Mouse (Mus musculus): ENCODE measurements around the gene Sorcs1. TPM values are rescaled to one million over a fixed set of nuclear protein-coding genes. Genes with fewer than 3 reads are reported as not detected.

Sorcs1 gene
- 4.3 and 5.6 TPM in 2 replicates for polyA plus RNA-seq (2016; fragmentation: Nextera tagmentation; extraction: Ambion mirVana)

- H3K27ac ChIP-seq, result peak within 1 kb of the TSS; percentile 88
These were observed at the start of gene Sorcs1 for GRCm38 (mm10) chr19:50677903-50678896. Gene Sorcs1 (minus strand): TSS chr19:50678646.

DNA sequence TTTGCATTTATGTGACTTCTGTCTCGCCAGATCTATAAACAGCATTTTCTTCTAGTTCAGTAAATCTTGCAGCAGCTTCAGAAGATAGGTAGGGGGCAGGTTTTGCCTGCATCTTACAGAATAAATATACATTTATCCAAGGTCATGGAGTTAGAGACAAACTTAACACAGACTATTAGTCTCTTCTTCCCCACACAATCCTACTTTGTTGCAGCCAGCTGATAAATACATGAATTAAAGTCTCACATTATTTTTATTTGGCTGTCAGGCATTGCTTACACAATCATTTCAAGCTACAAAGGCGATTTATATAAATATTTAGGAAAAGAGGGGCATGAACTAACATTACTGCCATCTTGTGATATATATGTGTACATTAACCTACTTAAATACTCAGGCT, 4.8 kb upstream of the Sorcs1 start:
- H3K4me1 ChIP-seq (replicated peaks), result no peaks in the 10 kb centered on the region
- DNase-seq (ENCODE audit: low spot score), result no peak
- H3K27ac ChIP-seq, result no peak overlapping the region
- H3K27me3 ChIP-seq (ENCODE audit: insufficient read depth, poor library complexity, severe bottlenecking), result no peaks in the 10 kb centered on the region
- H3K4me3 ChIP-seq, result no peak overlapping the region
- no peaks in the 10 kb centered on the region for H3K9me3 ChIP-seq
- WGBS, result 78% methylated on average over 2 of the region's 2 CpGs
- no peaks in the 10 kb centered on the region for H3K36me3 ChIP-seq

More at GRCm38 (mm10) chr19:50677903-50678896, at the start of gene Sorcs1:
- Histone ChIP-seq H3K4me1 (replicated peaks) (peaks cover 14% of the 10 kb centered on the region), H3K4me3 (peak within 1 kb of the TSS; percentile 83), H3K36me3 (no peaks in the 10 kb centered on the region), H3K27me3 (ENCODE audit: insufficient read depth, poor library complexity, severe bottlenecking) (peaks cover 16% of the 10 kb centered on the region; the same call in 1 of the 2 replicates), H3K9me3 (no peaks in the 10 kb centered on the region)
- DNase-seq (ENCODE audit: low spot score), result peak; percentile 80
- under 1% methylated on average over 101 of the region's 102 CpGs for WGBS

DNA sequence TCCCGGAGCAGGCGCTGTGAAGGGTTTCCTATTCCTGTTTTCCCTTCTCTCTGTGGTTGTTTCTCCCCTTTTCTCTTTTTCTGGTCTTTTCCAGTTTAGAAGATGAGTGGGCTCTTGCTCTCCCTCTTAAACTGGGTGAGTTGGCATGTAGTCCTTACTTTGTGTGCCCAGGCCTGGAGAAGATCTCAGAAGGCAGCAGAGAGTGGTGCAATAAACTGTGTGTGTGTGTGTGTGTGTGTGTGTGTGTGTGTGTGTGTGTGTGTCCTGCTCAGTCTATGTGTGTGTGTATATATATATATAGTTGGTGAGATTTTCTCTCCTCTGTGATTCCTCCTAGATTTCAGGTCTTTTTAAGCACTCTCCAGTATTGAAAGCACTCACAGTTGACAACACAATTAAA, 500 bp upstream of the Sorcs1 start:
- H3K4me1 ChIP-seq (replicated peaks), result peaks cover 14% of the 10 kb centered on the region
- peak overlapping the region; percentile 88 for H3K27ac ChIP-seq
- no peaks in the 10 kb centered on the region for H3K36me3 ChIP-seq
- DNase-seq (ENCODE audit: low spot score), result no peak
- no peaks in the 10 kb centered on the region for H3K9me3 ChIP-seq
- 0% methylated on average over 2 of the region's 2 CpGs for WGBS
- H3K27me3 ChIP-seq (ENCODE audit: insufficient read depth, poor library complexity, severe bottlenecking), result peaks cover 16% of the 10 kb centered on the region; the same call in 1 of the 2 replicates
- H3K4me3 ChIP-seq, result peak overlapping the region; percentile 83

- H3K4me1 ChIP-seq (replicated peaks), result peaks cover 14% of the 10 kb centered on the region
- H3K4me3 ChIP-seq, result peak overlapping the region; percentile 83
- no peaks in the 10 kb centered on the region for H3K9me3 ChIP-seq
- H3K27ac ChIP-seq, result peak overlapping the region; percentile 88; the same call in 1 of the 2 replicates
- H3K27me3 ChIP-seq (ENCODE audit: insufficient read depth, poor library complexity, severe bottlenecking), result peaks cover 16% of the 10 kb centered on the region; the same call in 1 of the 2 replicates
- 44% methylated on average over 19 of the region's 19 CpGs for WGBS
- peak; percentile 16 for DNase-seq (ENCODE audit: low spot score)
- H3K36me3 ChIP-seq, result no peaks in the 10 kb centered on the region
These were observed 1.6 kb downstream of the Sorcs1 start for GRCm38 (mm10) chr19:50676578-50677524.

GRCm38 (mm10) chr19:50674921-50675320, 3.5 kb downstream of the Sorcs1 start:
- H3K27me3 ChIP-seq (ENCODE audit: insufficient read depth, poor library complexity, severe bottlenecking), result peaks cover 16% of the 10 kb centered on the region; the same call in 1 of the 2 replicates
- WGBS, result 80% methylated on average over 5 of the region's 5 CpGs
- DNase-seq (ENCODE audit: low spot score), result no peak
- no peak overlapping the region for H3K4me3 ChIP-seq
- no peaks in the 10 kb centered on the region for H3K9me3 ChIP-seq
- H3K27ac ChIP-seq, result no peak overlapping the region
- H3K36me3 ChIP-seq, result no peaks in the 10 kb centered on the region
- peaks cover 14% of the 10 kb centered on the region for H3K4me1 ChIP-seq (replicated peaks)

GRCm38 (mm10) chr19:50667516-50667915, 10.9 kb downstream of the Sorcs1 start:
- no peak for DNase-seq (ENCODE audit: low spot score)
- Histone ChIP-seq H3K36me3 (no peaks in the 10 kb centered on the region), H3K9me3 (no peaks in the 10 kb centered on the region), H3K4me3 (no peak overlapping the region), H3K4me1 (replicated peaks) (no peaks in the 10 kb centered on the region), H3K27ac (no peak overlapping the region), H3K27me3 (ENCODE audit: insufficient read depth, poor library complexity, severe bottlenecking) (no peaks in the 10 kb centered on the region)
- WGBS, result 70% methylated on average over 8 of the region's 8 CpGs

DNA sequence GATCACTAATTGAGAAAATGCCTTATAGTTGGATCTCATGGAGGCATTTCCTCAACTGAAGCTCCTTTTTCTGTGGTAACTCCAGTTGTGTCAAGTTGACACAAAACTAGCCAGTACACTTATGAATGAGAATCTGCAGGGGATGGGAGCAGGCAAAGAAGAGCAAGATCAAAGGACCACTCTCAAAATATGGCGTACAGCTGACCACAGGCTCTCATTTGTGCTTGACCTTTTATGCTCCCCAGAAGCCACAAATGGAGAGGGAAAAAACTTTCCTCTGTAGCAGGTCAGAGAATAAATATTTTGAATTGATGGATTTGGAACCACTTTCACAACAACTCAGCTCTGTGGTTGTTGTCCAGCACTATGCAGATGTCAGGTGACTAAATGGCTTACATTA, 14.1 kb downstream of the Sorcs1 start:
- Histone ChIP-seq H3K4me3 (no peak overlapping the region), H3K36me3 (no peaks in the 10 kb centered on the region), H3K4me1 (replicated peaks) (no peaks in the 10 kb centered on the region), H3K27ac (no peak overlapping the region), H3K27me3 (ENCODE audit: insufficient read depth, poor library complexity, severe bottlenecking) (no peaks in the 10 kb centered on the region), H3K9me3 (no peaks in the 10 kb centered on the region)
- no peak for DNase-seq (ENCODE audit: low spot score)
- 67% methylated on average over 1 of the region's 1 CpGs for WGBS

DNA sequence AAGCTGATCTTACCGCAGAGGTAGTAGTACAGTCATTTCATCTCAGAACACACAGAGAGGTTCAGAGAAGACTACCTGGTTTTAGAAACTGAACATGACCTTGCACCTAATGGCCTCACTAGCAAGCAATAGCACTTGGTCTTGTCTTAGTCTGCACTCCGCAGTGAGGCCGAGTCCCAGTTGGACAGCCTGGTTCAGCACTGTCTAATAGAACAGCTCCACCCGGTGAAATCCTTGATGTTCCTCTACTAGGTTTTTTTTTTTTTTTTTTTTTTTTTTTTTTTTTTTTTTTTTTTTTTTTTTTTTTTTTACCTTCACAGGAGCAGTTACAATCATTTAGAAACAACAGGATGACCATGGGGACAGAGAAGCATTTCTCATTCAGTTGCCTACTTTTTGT, 19.3 kb downstream of the Sorcs1 start:
- Histone ChIP-seq H3K4me3 (no peak overlapping the region), H3K36me3 (no peaks in the 10 kb centered on the region), H3K4me1 (replicated peaks) (no peaks in the 10 kb centered on the region), H3K27me3 (ENCODE audit: insufficient read depth, poor library complexity, severe bottlenecking) (no peaks in the 10 kb centered on the region), H3K9me3 (no peaks in the 10 kb centered on the region), H3K27ac (no peak overlapping the region)
- 75% methylated on average over 4 of the region's 4 CpGs for WGBS
- DNase-seq (ENCODE audit: low spot score), result no peak

GRCm38 (mm10) chr19:50652750-50653149, 25.7 kb downstream of the Sorcs1 start:
- no peaks in the 10 kb centered on the region for H3K9me3 ChIP-seq
- WGBS, result 88% methylated on average over 5 of the region's 5 CpGs
- H3K27me3 ChIP-seq (ENCODE audit: insufficient read depth, poor library complexity, severe bottlenecking), result no peaks in the 10 kb centered on the region
- no peak overlapping the region for H3K27ac ChIP-seq
- no peak for DNase-seq (ENCODE audit: low spot score)
- no peak overlapping the region for H3K4me3 ChIP-seq
- no peaks in the 10 kb centered on the region for H3K36me3 ChIP-seq
- H3K4me1 ChIP-seq (replicated peaks), result no peaks in the 10 kb centered on the region

GRCm38 (mm10) chr19:50643836-50644235, 34.6 kb downstream of the Sorcs1 start:
- Histone ChIP-seq H3K9me3 (no peaks in the 10 kb centered on the region), H3K4me1 (replicated peaks) (peaks cover 19% of the 10 kb centered on the region), H3K36me3 (no peaks in the 10 kb centered on the region), H3K4me3 (no peak overlapping the region), H3K27ac (no peak overlapping the region), H3K27me3 (ENCODE audit: insufficient read depth, poor library complexity, severe bottlenecking) (no peaks in the 10 kb centered on the region)
- 37% methylated on average over 1 of the region's 1 CpGs for WGBS
- no peak for DNase-seq (ENCODE audit: low spot score)

GRCm38 (mm10) chr19:50642121-50642520, 36.3 kb downstream of the Sorcs1 start:
- Histone ChIP-seq H3K9me3 (no peaks in the 10 kb centered on the region), H3K4me3 (no peak overlapping the region), H3K4me1 (replicated peaks) (peaks cover 33% of the 10 kb centered on the region), H3K36me3 (no peaks in the 10 kb centered on the region), H3K27me3 (ENCODE audit: insufficient read depth, poor library complexity, severe bottlenecking) (no peaks in the 10 kb centered on the region), H3K27ac (no peak overlapping the region)
- no peak for DNase-seq (ENCODE audit: low spot score)
- WGBS, result 79% methylated on average over 1 of the region's 1 CpGs

DNA sequence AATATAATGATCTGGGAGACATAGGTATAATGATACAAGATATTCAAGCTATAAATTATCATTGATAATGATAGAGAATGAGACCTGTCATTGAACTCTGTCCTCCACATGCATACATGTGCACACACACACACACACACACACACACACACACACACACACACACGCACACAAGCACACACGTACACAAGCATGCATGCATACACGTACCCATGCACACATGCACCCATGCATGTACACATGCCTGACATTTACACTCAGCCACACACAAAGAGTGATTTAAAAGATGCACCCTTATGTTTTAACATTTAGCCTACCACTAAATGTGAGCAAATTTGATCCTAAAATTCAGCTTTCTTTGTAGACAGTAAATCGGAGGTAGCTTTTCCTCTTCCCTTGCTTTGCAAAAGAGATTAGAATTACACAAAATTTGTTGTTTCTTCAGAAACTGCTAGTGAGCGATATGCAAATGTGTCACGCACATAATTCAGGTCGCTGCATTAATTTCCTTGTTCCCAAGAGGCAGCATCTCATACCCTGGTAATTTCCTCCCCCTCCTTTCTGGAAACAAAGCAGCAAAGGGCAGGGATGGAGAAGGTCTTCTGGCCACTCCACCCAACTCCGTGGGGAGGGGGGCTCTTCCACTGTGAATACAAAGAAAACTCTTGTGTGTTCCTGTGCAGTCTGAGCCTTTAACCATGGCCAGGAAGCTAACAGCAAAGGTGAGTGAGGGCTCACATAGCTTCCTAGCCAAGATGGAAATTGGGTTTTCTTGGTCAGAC, 38.0 kb downstream of the Sorcs1 start:
- no peak overlapping the region for H3K4me3 ChIP-seq
- peak overlapping the region; percentile 45; the same call in 1 of the 2 replicates for H3K27ac ChIP-seq
- H3K36me3 ChIP-seq, result no peaks in the 10 kb centered on the region
- peaks cover 36% of the 10 kb centered on the region for H3K4me1 ChIP-seq (replicated peaks)
- no peaks in the 10 kb centered on the region for H3K9me3 ChIP-seq
- H3K27me3 ChIP-seq (ENCODE audit: insufficient read depth, poor library complexity, severe bottlenecking), result no peaks in the 10 kb centered on the region
- WGBS, result 66% methylated on average over 8 of the region's 8 CpGs
- DNase-seq (ENCODE audit: low spot score), result no peak

Measured in hindbrain, embryonic 10.5 days (tissue).